Comparison of ENCODE assay signal across 8 mouse cellular contexts in the genomic region with DNA sequence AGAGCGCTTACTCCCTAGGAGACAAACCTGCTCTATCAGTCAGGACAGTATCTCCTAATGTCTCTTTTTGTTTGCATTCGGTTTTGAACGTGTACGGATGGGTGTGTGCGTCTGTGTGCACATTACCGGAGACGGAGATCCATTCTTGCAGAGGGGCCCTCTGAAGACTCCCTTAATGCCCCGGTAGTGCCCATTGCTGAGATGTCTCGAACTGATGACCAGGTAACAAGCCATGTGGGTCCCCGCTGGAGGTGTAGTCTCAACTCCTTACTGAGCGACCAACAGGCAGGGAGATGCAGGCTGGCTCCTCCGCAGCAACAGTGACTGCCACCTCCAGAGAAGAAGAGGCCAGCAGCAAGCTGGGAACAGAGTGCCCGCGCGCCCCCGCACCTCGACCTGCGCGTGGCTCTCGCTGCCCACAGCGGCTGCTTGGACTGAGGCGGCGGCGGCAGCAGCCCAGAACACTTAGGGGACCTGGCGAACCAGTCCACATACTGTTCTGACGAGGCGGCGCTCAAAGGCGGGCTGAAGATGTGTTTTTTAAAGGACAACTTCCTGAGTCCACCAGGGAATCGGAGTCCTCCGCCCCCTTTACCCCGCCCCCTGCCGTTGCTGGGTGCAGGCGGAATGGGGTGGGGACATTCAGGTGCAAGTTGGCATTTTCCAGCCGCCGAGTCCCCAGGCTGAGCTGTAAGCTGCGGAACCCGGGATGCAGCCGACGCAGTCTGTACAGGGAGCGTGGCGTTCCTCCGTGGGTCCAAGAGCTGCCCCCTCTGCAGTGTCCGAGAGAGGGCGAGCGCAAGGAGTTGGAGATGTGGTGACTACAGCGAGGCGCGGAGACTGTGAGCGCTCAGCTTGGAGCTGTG. TPM values are rescaled to one million over a fixed set of nuclear protein-coding genes. Genes with fewer than 3 reads are reported as not detected.
A peak's percentile ranks its signal among the peaks of the same experiment; 100 is the strongest.
DNase-seq lines count a peak whose midpoint lies in the region; ATAC-seq lines count a peak whose summit lies in the region.

A gene (minus strand): TSS at position 612 of the 866 bp plus-strand sequence.

- H3K4me2 ChIP-seq in forebrain, embryonic 15.5 days (replicated peaks): peak within 1 kb of the TSS; percentile 99
- H3K4me2 ChIP-seq in hindbrain, embryonic 14.5 days (replicated peaks): peak within 1 kb of the TSS; percentile 90

- peak within 1 kb of the TSS; percentile 72 for H3K4me3 ChIP-seq in forebrain, embryonic 15.5 days
- H3K4me3 ChIP-seq in hindbrain, embryonic 14.5 days (replicated peaks; ENCODE audit: low read length): peak within 1 kb of the TSS; percentile 61

- peak within 1 kb of the TSS; percentile 59 for H3K9ac ChIP-seq in forebrain, embryonic 15.5 days (replicated peaks)
- H3K9ac ChIP-seq in hindbrain, embryonic 14.5 days: peak within 1 kb of the TSS; percentile 65

- under 1% methylated on average over 50 of the region's 50 CpGs for WGBS in forebrain, embryonic 15.5 days
- under 1% methylated on average over 50 of the region's 50 CpGs for WGBS in hindbrain, embryonic 14.5 days

- H3K27me3 ChIP-seq in forebrain, embryonic 15.5 days: no peaks in the 10 kb centered on the region
- no peaks in the 10 kb centered on the region for H3K27me3 ChIP-seq in hindbrain, embryonic 14.5 days (ENCODE audit: control insufficient read depth, insufficient read depth, low read length)

- no peaks in the 10 kb centered on the region for H3K36me3 ChIP-seq in forebrain, embryonic 15.5 days
- H3K36me3 ChIP-seq in hindbrain, embryonic 14.5 days (replicated peaks; ENCODE audit: control insufficient read depth, insufficient read depth): no peaks in the 10 kb centered on the region

- peak; percentile 96 for ATAC-seq in forebrain, embryonic 15.5 days (replicated peaks)
- ATAC-seq in hindbrain, embryonic 14.5 days (ENCODE audit: low FRiP score): peak; percentile 93

- H3K27ac ChIP-seq in forebrain, embryonic 15.5 days (replicated peaks): no peak within 1 kb of the TSS; the same call in 1 of the 2 replicates
- peak within 1 kb of the TSS; percentile 40; the same call in 1 of the 2 replicates for H3K27ac ChIP-seq in hindbrain, embryonic 14.5 days

- DNase-seq in kidney, adult 18-20 months: peak; percentile 11
- DNase-seq in kidney, adult 11 months: no peak
- peak; percentile 47 for DNase-seq in hindbrain, embryonic 14.5 days (ENCODE audit: low spot score)
- DNase-seq in left cerebral cortex, adult 9 months (ENCODE audit: low spot score in 2 of 2): peak; percentile 3 to 34
- peak; percentile 42 for DNase-seq in lung, postnatal 36 days
- DNase-seq in right cerebral cortex, postnatal 25 days: peak; percentile 56
- no peak for DNase-seq in spleen, postnatal 14 days (ENCODE audit: low spot score in 2 of 2)

- no peaks in the 10 kb centered on the region for H3K9me3 ChIP-seq in forebrain, embryonic 15.5 days
- H3K9me3 ChIP-seq in hindbrain, embryonic 14.5 days (ENCODE audit: control insufficient read depth, low read length): no peaks in the 10 kb centered on the region

- H3K4me1 ChIP-seq in forebrain, embryonic 15.5 days: 0 out of 2 replicates have a peak, but pooled peaks cover 6% of the 10 kb centered on the region
- H3K4me1 ChIP-seq in hindbrain, embryonic 14.5 days (replicated peaks; ENCODE audit: control insufficient read depth, insufficient read depth, low read length): no peaks in the 10 kb centered on the region; the same call in 1 of the 2 replicates

RNA-seq across cellular contexts. Expression of the gene that starts here (rescaled TPM):
- polyA plus RNA-seq in forebrain, embryonic 15.5 days (2015; fragmentation: Nextera tagmentation; extraction: Ambion mirVana): 1.1 and 1.2 TPM in 2 replicates
- polyA plus RNA-seq in hindbrain, embryonic 14.5 days (2014; fragmentation: Nextera tagmentation; extraction: Ambion mirVana): 3.2 and 3.6 TPM in 2 replicates

Comparison
In these comparisons a context has a peak if more than half of its experiments do, and no peak if none do; other contexts are left out.
1. DNase-seq: peak in kidney, adult 18-20 months (single experiment), hindbrain, embryonic 14.5 days (single experiment), left cerebral cortex, adult 9 months (2 of 2), lung, postnatal 36 days (single experiment) and right cerebral cortex, postnatal 25 days (single experiment); none in kidney, adult 11 months (single experiment) and spleen, postnatal 14 days (0 of 2).